Mouse (Mus musculus) intestine, postnatal 0 days (tissue): ENCODE data around the gene Cblc. TPM values are rescaled to one million over a fixed set of nuclear protein-coding genes. Genes with fewer than 3 reads are reported as not detected.

Experiments
- ATAC-seq: fragments of 200-750 bp; cut with Nextera tagmentation; 2 replicates; pipeline ENCODE4 v1.8.0; 2017; ENCODE audit warnings: mild to moderate bottlenecking, moderate TSS enrichment, moderate library complexity
- H3K27ac ChIP-seq: fragments of 300-500 bp; sonication (generic); 2 replicates; pipeline ENCODE4 v1.5.1; 2014; ENCODE audit warnings: mild to moderate bottlenecking, low read depth, low read length, moderate library complexity
- H3K27me3 ChIP-seq: fragments of 300-500 bp; sonication (generic); replicated peaks from 2 replicates; pipeline ENCODE4 v1.6.1; 2014; ENCODE audit warnings: low read length, mixed read lengths; ENCODE audit not compliant: control insufficient read depth, insufficient read depth
- H3K36me3 ChIP-seq: fragments of 300-500 bp; sonication (generic); 2 replicates; pipeline ENCODE4 v1.6.1; 2014; ENCODE audit warnings: mild to moderate bottlenecking, moderate library complexity; ENCODE audit not compliant: control insufficient read depth, insufficient read depth
- H3K4me1 ChIP-seq: fragments of 300-500 bp; sonication (generic); replicated peaks from 2 replicates; pipeline ENCODE4 v1.6.1; 2014; ENCODE audit warnings: antibody characterized with exemption, low read length, mixed read lengths; ENCODE audit not compliant: control insufficient read depth, insufficient read depth
- H3K4me2 ChIP-seq: fragments of 300-500 bp; sonication (generic); replicated peaks from 2 replicates; pipeline ENCODE4 v1.6.1; 2014; ENCODE audit warnings: low read depth, mild to moderate bottlenecking, moderate library complexity
- H3K4me3 ChIP-seq: fragments of 300-500 bp; sonication (generic); 2 replicates; pipeline ENCODE4 v1.5.1; 2014; ENCODE audit warnings: low read depth, low read length
- H3K9ac ChIP-seq: fragments of 300-500 bp; sonication (generic); 2 replicates; pipeline ENCODE4 v1.6.1; 2014; ENCODE audit warnings: mild to moderate bottlenecking, low read depth, low read length
- H3K9me3 ChIP-seq: fragments of 300-500 bp; sonication (generic); 2 replicates; pipeline ENCODE4 v1.6.1; 2016; ENCODE audit warnings: mixed run types; ENCODE audit not compliant: control insufficient read depth
- CTCF ChIP-seq: sonication (generic); IDR thresholded peaks from 2 replicates; pipeline ENCODE4 v1.5.1; 2016; ENCODE audit warnings: low read depth, mild to moderate bottlenecking, control low read depth, antibody characterized with exemption, moderate library complexity
- WGBS: fragments of 180-500 bp; shearing (Covaris S2); extraction: QIAGEN DNeasy Blood & Tissue Kit; methylation state at CpG from one replicate; pipeline ENCODE4 v1.1.7; 2014; 5-methylcytosine and 5-hydroxymethylcytosine counted together
- polyA plus RNA-seq: library from polyadenylated mRNA; unstranded; fragments of >200 nt; fragmentation: Nextera tagmentation; extraction: Ambion mirVana; gene quantifications from 2 replicates; pipeline ENCODE4 v1.2.1, GENCODE M21; 2015

Gene Cblc
- polyA plus RNA-seq, 1 experiment from 2014 or later, result 54.8 TPM

DNA sequence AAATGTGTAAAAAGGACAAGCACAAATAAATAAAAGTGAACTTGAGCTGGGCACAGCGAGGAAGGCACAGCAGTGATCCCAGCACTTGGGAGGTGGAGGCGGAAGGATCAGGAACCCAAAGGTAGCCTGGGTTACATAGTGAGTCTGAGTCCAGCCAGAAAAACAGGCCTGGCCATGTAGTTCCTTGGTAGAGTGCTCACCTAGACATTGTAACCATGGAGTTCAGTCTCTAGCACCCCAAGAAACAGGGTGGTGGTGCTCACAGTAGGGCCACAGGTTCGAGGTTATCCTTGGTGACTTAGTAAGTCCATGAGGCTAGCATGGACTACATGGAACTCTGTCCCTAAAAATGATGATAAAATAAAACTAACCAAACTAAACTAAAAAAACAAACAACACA, 44.3 kb upstream of the Cblc start:
- Histone ChIP-seq H3K9me3 (no peaks in the 10 kb centered on the region), H3K27ac (peak overlapping the region; percentile 83; the same call in 1 of the 2 replicates), H3K4me2 (no peak overlapping the region), H3K4me3 (no peak overlapping the region), H3K36me3 (no peaks in the 10 kb centered on the region), H3K9ac (no peak overlapping the region), H3K27me3 (no peaks in the 10 kb centered on the region), H3K4me1 (0 out of 2 replicates have a peak, but pooled peaks cover 6% of the 10 kb centered on the region)
- ATAC-seq, result no peak
- TF ChIP-seq CTCF, result no peak
- WGBS, result 85% methylated on average over 3 of the region's 3 CpGs

DNA sequence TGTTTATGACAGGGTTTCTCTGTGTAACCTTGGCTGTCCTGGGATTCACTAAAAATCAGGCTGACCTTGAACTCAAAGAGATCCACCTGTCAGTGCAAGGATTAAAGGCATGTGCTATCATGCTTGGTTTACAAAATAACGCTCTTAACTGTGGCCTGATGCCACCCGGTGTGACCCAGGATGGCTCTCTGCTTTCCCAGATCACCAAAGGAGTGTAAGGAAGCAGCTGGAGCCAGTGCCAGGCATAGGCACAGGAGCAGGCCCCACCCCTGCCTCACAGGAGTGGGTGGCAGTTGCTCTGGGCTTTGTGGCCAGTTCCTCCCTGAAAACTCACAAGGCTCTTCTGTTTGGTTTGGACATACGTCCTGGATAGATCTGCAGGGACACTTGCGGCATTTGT, 43.8 kb upstream of the Cblc start:
- no peak for ATAC-seq
- WGBS, result 60% methylated on average over 4 of the region's 4 CpGs
- Histone ChIP-seq H3K4me3 (no peak overlapping the region), H3K4me2 (no peak overlapping the region), H3K27ac (no peak overlapping the region), H3K9ac (no peak overlapping the region), H3K36me3 (no peaks in the 10 kb centered on the region), H3K27me3 (no peaks in the 10 kb centered on the region), H3K4me1 (0 out of 2 replicates have a peak, but pooled peaks cover 6% of the 10 kb centered on the region), H3K9me3 (no peaks in the 10 kb centered on the region)
- no peak for TF ChIP-seq CTCF

DNA sequence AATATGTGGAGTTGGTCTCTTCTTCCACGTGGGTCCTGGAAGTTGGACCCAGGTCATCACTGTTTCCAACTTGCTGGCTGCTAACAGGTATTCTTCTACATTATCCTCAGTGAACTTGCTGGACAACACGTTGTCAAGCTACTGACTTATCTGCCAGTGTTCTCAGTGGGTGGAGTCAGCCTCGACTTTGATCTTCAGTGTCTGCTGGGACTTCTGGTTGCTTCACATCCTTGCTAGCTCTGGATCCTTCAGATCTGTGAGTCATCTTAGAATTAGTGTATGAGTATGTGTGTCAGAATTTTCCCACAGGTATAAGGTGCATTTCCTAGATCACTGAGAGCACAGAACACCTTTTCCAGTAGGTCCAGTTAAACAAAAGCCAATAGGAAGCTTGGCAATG, 40.2 kb upstream of the Cblc start:
- Histone ChIP-seq H3K4me1 (0 out of 2 replicates have a peak, but pooled peaks cover 2% of the 10 kb centered on the region), H3K27ac (peak overlapping the region; percentile 87), H3K4me2 (no peak overlapping the region), H3K27me3 (no peaks in the 10 kb centered on the region), H3K36me3 (no peaks in the 10 kb centered on the region), H3K9ac (no peak overlapping the region), H3K9me3 (no peaks in the 10 kb centered on the region), H3K4me3 (no peak overlapping the region)
- peak; percentile 76 for ATAC-seq
- WGBS, result 19% methylated on average over 3 of the region's 3 CpGs
- TF ChIP-seq CTCF, result no peak

DNA sequence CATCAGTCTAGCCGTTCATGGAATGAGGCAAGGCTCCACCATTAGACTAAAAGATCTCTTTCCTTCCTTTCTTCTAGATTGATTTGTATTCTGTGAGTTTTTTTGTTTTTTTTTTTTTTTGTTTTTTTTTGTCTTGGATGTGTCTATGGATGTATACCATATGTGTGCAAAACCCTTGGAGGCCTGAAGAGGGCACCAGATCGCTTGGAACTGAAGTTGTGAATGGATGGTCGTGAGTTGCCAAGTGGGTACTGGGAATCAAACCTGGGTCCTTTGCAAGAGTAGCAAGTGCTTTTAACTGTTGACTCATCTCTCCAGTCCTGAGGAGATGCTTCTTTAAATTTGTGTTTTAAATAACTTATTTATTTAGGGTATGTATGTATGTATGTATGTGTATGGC, 37.4 kb upstream of the Cblc start:
- WGBS, result 73% methylated on average over 3 of the region's 3 CpGs

DNA sequence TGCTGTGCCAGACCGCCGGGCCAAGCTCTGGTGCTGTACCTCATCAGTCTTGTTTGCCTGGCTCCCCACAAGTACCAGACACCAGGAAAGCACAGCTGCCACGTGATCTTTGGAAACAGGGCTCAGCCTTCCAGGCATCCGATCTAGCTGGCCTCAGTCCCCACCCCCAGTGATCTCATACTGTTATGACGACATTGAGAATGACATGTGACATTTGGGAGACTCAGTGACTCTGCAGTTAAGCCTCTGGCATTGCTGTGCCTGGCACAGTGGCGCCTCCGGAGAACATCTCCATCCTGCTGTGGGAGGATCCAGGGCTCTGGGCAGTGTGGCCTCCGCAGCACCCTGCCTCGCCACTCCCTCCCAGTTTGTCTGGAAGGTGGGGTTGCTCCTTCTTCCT, 35.2 kb upstream of the Cblc start:
- Histone ChIP-seq H3K9ac (no peak overlapping the region), H3K4me2 (no peak overlapping the region), H3K4me3 (no peak overlapping the region), H3K9me3 (no peaks in the 10 kb centered on the region), H3K4me1 (0 out of 2 replicates have a peak, but pooled peaks cover 2% of the 10 kb centered on the region), H3K27me3 (no peaks in the 10 kb centered on the region), H3K36me3 (no peaks in the 10 kb centered on the region), H3K27ac (peak overlapping the region; percentile 80)
- ATAC-seq, result peak; percentile 59
- TF ChIP-seq CTCF, result no peak
- 27% methylated on average over 9 of the region's 9 CpGs for whole genome bisulfite sequencing

More for the DNA sequence above, 37.4 kb upstream of the Cblc start:
- Histone ChIP-seq H3K4me2 (no peak overlapping the region), H3K4me1 (0 out of 2 replicates have a peak, but pooled peaks cover 2% of the 10 kb centered on the region), H3K36me3 (no peaks in the 10 kb centered on the region), H3K27me3 (no peaks in the 10 kb centered on the region), H3K9ac (no peak overlapping the region), H3K9me3 (no peaks in the 10 kb centered on the region), H3K4me3 (no peak overlapping the region), H3K27ac (no peak overlapping the region)
- no peak for ATAC-seq
- TF ChIP-seq CTCF, result peak; percentile 37

DNA sequence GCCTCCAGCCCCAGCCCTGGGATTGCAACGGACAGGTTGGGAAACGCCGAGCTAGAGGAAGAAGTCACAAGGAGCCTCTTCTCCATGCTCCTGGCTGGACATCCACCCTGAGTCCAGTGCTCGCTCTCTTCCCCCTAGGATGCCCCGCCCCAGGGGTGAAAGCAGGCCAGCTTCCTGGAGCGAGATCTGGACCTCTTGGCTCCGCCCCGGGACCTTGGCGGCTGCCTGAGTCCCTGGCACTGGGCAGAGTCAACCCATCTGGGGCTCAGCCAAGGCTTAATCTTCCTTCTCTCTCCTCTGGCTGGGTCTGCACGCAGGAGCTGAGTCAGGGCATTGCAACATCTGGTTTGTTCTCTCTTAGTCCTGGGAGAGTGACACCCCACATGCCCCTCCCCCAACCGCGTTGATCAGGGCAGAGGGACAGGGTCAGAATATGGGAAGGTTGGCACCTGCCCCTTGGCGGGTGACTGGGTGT, 34.1 kb upstream of the Cblc start:
- 7% methylated on average over 13 of the region's 13 CpGs for WGBS
- Histone ChIP-seq H3K27ac (peak overlapping the region; percentile 78), H3K36me3 (no peaks in the 10 kb centered on the region), H3K9me3 (no peaks in the 10 kb centered on the region), H3K4me2 (peak overlapping the region; percentile 28), H3K4me3 (peak overlapping the region; percentile 4; the same call in 1 of the 2 replicates), H3K9ac (no peak overlapping the region), H3K27me3 (no peaks in the 10 kb centered on the region), H3K4me1 (0 out of 2 replicates have a peak, but pooled peaks cover 2% of the 10 kb centered on the region)
- ATAC-seq, result peak; percentile 83
- no peak for TF ChIP-seq CTCF

DNA sequence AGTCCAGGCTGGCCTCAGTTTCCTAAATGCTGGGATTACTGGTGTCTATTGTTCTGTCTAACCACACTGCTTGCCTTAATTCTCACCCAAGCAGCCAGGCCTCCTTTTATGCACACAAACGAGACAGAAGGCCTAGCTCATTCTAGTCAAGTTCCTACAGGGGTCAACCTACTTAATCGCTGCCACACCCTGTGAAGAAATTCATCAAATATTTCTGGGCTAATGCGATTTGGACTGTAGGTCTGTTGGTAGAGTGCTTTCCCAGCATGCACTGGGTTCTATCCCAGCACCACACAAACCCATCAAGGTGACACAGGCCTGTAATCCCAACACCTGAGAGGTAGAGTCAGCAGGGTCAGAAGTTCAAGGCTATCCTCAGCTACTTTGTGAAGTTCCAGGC, 33.1 kb upstream of the Cblc start:
- Histone ChIP-seq H3K4me3 (no peak overlapping the region), H3K36me3 (no peaks in the 10 kb centered on the region), H3K27ac (no peak overlapping the region), H3K4me2 (no peak overlapping the region), H3K4me1 (0 out of 2 replicates have a peak, but pooled peaks cover 2% of the 10 kb centered on the region), H3K9ac (no peak overlapping the region), H3K9me3 (no peaks in the 10 kb centered on the region), H3K27me3 (no peaks in the 10 kb centered on the region)
- TF ChIP-seq CTCF, result no peak
- 90% methylated on average over 3 of the region's 3 CpGs for WGBS
- no peak for ATAC-seq
